Mouse (Mus musculus): ENCODE results near the gene Wdr72. TPM values are rescaled to one million over a fixed set of nuclear protein-coding genes. Genes with fewer than 3 reads are reported as not detected.

The Wdr72 gene
- total RNA-seq, 2 experiments from 2014 or later: 0.07 TPM; not detected in 1

DNA sequence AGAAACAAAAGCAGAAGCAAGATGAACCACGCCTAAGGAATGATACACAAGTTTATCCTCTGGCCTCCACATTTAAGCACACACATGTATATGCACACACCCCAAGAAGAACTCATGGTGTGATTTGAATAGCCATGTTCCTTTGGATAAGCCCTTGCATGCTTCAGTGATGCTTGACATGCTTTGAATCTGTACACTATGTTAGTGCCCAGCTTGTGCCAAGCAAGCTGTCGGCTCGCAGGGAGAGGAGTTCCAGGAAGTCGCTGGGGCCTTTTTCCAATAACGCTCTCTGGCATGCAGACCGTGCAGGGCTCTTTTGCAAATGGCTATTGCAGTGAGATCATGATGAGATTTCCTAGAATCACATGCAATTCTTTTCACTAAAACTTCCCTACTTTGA, 118.1 kb downstream of the Wdr72 start:
- no peak for DNase-seq (ENCODE audit: low spot score in 2 of 2)

DNA sequence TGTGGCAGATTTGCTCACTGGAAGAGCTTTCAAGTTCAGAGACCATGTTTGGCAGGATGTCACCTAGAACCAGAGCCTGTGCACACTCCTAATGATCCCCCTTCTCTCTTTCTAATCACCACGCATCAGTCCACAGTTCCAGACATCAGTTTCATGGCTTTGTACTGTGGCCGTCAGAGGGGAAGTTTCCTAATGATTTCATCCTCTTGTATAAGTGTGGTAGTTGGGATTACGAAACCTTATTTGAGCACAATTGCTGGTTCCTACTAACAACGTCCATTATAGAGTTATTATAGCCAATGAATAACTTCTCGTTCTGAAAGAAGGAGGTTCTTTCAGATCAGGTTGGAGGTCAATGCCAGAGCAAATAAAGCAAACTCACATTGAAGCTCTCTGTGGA, 131.1 kb downstream of the Wdr72 start:
- DNase-seq (ENCODE audit: low spot score in 2 of 2): no peak

DNA sequence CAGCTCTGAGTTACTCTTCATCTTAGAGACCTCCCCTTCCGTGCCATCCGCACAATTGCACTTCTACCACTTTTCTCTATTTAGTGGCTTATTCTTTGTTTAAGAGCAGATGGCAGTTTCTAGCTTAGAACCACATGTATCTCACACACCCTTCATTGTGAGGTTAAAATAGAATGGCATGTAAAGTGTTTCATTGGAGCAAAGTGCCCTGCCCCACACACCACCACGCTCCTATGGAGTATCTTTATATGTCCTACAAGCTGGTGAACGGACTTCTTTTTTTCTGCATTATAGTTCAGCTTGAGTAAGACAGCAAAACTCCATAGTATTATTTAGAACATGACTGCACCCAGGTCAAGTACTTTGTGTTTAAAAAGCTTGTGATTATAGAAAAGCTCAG, 137.9 kb downstream of the Wdr72 start:
- no peak for DNase-seq (ENCODE audit: low spot score in 2 of 2)

DNA sequence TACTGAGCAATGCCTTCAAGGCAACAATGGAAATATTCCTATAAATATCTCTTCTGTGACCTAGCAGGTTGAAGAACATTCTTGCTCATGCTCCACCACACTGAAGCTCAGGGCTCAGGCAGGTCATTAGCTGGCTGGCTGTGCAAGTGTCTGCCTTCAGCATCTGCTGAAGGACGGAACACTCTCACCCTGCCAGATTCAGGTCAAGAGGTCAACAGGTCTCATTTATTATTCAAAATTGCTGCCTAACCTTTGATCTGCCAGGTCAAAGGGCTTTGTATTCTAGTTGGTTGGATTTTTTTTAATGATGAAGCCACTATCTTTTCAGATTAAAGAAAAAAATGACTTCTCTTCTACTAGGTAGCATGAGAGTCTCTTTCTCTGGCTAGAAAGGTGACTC, 139.3 kb downstream of the Wdr72 start:
- no peak for DNase-seq (ENCODE audit: low spot score in 2 of 2)

DNA sequence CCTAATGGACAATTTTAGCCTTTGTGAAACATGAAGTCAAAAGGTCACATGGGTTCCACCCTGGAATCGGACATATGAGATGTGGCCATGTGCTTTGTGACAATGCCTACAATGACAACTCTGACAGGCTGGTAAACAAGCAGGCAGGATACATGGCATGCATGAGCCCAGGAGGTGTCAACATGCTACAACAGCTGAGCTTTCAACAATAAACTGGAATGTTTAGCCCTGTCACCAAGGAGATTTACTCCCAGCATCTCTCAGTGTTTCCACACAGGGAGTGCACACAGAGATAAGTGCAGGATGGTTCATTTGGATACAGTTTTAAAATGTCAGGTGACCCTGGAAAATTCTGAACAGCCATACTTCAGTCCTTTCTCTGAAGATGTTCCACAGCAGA, 140.4 kb downstream of the Wdr72 start:
- DNase-seq (ENCODE audit: low spot score in 2 of 2): no peak

DNA sequence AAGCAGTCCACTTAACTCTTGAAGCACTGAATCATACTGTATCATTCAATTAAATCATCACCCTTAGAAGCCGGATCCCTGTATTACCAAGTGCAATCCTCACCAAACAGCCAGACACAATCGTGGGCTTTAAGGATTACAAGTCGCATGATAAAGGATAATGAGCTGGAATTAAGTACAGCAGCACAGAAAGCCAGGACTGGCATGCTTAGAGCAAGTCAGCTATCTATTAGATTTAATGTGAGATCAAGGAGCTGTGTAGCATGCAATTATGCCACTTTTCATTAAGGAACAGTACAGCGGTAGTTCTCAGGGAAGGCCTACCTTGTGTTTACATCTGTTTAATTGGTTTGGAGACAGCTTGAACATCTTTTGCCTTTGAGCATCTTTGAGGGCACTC, 148.2 kb downstream of the Wdr72 start:
- DNase-seq (ENCODE audit: low spot score in 2 of 2): no peak

DNA sequence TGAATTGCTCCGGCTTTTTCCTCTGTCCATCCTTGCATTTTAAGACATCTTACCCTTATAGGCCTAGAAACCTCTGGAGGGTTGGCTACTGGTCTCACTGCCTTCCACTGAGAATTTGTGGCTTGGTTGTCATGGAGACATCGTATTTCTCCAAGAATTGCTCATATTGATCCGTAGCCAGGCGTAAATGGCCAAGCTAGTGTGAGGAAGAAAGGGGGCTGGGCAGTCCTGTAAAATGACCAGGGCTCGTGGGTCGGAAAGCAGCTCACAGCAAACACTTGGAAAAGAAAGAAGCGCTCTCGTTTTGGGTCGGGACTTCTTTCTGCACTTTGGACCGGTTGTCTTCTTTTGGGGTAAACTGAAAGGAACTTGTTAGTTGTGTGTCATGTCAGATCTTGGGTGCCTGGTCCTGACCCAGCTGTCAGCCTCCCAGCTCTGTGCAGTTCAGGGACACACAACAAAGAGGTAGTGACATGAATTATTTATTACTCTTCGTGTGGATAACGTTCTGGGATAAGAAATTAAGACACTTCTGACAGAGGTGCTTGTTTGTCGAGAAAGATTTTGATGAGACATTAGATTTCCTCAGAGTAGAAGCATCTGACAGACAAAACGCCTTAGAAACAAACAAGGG, 167.7 kb downstream of the Wdr72 start:
- DNase-seq (ENCODE audit: low spot score in 2 of 2): no peak

DNA sequence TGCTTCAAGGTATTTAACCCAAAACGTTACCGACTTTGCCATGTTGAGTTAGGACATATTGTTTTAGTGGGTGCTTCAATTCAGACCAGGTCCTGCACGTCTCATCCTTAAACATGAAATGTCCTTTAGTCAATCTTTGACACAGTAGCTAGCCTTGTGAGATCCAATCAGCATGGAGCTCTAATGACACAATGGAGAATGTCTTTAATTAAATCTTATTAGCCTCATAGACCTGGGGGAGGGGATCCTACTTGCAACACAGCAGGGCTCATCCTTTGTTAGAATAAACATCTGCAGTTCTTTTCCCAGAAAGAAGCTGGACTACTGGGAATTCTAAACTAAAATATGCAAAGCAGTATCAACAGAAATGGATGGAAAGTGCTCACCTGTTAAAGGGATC, 171.9 kb downstream of the Wdr72 start:
- no peak for DNase-seq (ENCODE audit: low spot score in 2 of 2)

DNA sequence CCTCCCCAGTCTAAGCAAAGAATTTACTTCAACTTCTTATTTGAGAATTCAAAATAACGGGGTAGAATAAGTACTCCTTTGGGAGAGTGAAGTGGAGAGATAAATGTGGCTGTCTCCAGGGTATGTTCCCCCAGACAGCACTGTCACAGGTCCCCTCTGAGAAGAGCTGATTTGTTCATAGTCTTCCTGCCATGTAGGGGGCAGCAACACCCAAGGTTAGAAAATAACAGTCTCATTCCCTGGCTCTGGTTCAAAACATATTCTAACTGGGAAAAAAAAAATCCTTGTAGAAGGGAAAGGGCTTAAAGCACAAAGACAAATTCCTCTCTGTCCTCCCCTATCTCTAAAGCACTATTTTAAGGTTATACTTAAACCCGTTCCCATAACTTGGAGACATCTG, 176.1 kb downstream of the Wdr72 start:
- peak; percentile 20 to 24 for DNase-seq (ENCODE audit: low spot score in 2 of 2)

DNA sequence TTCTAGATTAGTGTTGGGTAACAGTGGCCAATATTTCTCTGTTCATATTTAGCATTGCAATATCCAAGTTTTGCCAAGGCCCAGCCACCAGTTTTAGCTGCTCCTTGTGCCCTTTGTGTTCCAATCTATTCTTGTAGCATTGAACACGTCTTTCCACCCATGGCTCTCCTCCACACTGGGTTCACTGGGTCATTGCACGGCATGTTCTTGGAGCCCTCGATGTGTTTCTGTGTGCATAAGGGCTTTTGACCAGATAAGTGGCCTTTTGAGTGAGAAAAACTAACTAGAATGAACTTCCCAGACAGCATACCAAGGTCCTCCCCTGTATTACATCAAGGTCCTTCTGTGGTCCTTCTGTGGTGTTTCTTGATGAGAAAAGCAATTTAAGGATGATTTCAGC, 184.3 kb downstream of the Wdr72 start:
- no peak for DNase-seq (ENCODE audit: low spot score in 2 of 2)

DNA sequence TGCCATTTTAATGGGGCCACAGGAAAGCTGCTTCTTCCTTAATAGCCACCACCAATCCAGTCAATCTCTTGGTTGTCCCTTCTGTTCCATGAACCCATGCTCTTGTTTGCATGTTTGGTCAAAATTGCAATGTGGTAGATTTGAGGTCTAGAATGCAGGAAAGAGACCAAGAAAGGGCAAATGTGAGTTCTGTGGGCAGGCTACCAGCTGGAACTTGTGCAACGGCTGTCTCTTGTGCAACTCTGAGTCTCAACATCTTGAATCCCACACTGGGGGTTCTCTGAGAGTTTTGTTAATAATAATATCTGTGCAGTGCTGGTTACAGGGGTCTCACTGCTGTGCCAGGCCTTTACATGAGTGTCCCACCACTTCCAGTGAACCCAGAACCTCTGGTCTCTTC, 208.6 kb downstream of the Wdr72 start:
- peak in 1 of 2 experiments; percentile 36 for DNase-seq (ENCODE audit: low spot score in 2 of 2)

DNA sequence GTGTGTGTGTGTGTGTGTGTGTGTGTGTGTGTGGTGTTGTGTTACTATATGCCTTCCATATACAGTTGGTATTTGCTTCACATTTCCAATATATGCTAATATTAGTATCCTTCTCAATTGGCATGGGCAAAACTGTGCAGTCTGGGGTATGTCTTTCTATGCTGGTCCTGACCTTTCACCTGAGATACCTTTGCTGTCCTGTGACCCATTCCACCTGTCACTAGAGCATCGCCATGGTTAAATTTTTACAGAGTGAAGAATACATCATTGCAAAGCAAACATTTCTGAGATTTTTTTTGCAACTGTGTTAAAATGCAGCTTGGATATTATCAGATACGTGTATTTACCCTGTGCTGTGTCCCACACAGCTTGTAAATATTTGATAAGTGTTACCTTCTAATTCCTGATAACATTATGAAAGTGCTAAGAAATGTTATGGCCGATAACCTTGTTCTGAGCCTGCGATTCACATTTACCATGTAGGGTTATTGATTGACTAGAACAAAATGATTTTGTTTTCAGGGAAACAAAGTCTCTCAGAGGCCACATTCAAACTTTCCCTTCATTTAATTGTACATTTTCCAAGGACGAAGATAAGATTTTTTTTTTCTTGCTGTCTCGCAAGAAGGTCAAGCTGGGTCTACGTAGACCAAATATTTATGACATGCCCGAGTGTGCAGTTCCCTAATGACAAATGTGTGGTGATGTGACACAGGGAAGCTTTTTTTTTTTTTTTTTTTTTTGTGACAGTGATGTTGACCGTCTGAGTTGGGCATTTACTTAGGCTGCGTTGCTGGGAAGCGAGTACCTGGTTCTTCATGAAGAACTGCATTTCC, 214.2 kb downstream of the Wdr72 start:
- DNase-seq (ENCODE audit: low spot score in 2 of 2): no peak

DNA sequence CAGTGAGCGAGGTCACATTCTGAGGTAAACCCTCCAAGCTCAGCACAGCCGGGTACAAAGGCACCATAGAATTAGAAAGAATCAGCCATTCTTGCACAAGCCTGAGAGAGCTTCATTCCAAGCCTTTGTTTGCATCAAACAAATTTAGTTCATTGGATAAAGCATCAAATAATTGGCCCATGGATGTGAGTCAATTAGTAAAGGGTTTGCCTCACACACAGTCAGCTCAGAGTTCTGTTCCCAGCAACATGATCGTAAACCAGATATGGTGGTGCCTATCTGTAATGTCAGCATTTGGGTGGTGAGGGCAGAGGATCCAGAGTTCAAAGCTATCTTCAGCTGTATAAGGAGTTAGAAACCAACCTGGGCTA, 214.8 kb downstream of the Wdr72 start:
- no peak for DNase-seq (ENCODE audit: low spot score in 2 of 2)

DNA sequence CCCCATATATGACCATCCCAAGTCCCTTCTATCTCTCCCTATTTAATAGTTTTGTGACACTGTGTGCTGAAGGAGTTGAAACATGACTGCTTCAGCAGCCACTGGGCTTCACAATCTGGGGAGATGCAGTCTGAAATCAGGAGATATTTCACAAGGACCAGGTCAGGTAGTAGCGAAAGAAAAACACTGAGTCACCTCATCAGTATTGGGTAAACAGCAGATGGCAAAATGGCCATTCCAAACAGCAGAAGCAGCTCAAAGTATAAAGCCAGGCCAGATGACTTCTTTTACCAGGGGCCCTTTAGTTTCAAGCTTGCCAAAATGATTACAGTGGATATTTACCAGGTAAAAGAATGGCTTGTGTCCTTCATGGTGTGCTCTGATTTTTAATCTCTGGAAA, 215.8 kb downstream of the Wdr72 start:
- no peak for DNase-seq (ENCODE audit: low spot score in 2 of 2)

DNA sequence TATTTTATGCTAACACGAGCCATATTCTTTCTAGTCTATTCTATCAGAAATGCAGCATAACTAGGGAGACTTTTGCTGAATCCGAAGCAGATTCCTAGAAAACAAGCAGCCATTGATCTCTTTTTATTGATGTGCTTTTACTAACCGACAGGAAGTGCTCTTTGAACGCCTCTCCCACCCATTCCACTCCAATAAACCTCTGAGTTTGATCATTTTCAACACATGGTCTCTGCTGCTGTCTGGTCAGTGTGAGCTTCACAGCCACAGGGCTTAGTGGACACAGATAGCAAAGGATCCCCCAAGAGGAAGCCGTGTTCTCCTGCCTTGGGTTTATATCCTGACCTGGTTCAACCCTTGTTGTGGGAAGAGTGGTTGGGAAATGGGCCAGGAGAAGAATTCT, 218.7 kb downstream of the Wdr72 start:
- DNase-seq (ENCODE audit: low spot score in 2 of 2): no peak

DNA sequence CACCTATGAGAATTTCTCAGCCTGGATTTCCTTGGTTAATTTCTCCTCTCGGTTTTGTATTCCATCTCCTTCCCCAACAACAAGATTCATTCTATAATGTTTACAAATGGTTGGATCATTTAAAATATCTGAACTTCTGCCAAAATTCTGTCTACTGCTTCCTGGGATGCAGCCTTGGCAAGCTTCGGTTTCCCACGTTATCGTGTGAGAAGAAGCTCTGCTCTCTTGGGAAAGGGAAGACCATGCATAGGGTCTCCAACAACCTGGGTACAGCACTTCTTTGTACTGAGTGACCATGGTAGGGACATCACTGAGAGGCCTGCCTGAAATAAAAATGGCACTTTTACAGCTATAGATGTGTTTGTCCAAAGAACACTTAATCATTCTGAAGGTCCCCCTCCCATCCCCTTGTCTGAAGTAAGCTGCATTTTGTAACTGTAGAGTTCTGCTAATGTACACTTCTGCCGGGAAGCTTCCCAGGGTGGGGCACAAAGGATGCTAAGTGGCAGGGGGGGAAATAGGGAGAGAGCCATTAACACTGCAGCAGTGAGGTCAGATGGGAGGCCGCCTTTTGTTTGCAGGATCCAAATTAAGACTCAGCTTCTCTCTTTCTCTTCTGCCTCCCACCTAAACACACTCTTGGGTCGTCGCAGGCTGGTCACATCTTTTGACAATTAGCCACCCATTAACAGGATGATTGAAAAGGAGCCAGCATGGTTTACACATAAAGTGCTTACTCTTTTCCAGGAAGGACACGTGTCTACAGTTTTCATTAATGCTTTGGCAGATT, 220.7 kb downstream of the Wdr72 start:
- DNase-seq (ENCODE audit: low spot score in 2 of 2): no peak

DNA sequence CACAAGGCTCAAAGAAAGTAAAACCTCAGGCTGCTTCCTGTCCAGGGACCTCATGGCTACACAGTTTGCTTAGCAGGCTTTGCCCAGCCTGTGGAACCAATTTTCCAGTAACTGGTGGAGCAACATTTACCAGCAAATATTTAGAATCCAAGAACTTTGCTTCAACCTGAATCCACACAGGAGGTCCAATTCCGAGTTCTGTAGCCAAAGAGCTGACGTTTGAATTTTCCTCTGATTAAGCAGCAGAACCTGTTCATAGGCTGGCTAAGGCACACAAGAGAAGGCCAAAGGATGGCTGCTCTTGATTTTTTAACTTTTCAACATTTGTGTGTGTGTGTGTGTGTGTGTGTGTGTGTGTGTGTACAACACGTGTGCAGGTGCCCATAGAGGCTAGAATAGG, 222.2 kb downstream of the Wdr72 start:
- DNase-seq (ENCODE audit: low spot score in 2 of 2): no peak

Other genes starting within 250 kb of the Wdr72 start
- gene Unc13c, start 141.4 kb upstream of the Wdr72 start, total RNA-seq (2021): under 1 TPM; 0.20 to 0.42 TPM

Measured in adrenal gland, adult 18-20 months (tissue).